Mouse (Mus musculus): ENCODE results near the gene Hif3a. TPM values are rescaled to one million over a fixed set of nuclear protein-coding genes. Genes with fewer than 3 reads are reported as not detected.

Gene Hif3a
- total and polyA plus RNA-seq, 3 experiments = 8.0 to 37.9 TPM; not detected in 1

DNA sequence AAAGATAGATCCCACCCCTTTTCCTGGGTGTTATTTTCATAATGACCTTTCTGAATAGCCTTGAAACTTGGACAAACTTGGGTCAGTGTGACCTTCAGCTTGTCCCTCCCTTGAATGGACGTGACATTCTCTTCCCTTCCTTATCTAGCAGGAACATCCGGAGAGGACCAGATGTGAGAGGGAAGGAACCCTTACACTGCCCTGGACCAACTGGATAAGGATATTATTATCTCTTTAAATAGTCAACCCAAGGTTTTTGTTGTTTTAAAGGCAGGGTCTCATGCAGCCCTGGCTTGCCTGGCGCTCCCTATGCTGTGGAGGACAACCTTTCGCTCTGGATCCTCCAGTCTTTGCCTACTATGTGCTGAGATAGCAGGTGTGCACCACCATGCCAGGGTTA, 63.0 kb downstream of the Hif3a start (continued):
- TF ChIP-seq NELFE (IDR thresholded peaks at IDR 0.05; ENCODE audit: low read depth, low read length) = no peak

DNA sequence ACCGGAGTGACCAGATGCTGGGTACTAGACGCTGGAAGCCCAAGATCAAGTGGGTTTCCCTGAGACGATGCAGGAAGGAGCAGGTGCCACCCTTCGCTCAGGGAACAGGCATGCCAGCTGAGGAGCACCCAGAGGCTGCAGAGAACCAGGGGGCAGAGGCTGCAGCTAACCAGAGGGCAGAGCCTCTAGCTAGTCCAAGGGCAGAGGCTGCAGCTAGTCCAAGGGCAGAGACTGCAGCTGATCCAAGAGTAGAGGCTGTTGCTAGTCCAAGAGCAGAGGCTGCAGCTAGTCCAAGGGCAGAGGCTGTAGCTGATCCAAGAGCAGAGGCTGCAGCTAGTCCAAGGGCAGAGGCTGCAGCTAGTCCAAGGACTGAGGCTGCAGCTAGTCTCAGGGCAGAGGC, 66.9 kb downstream of the Hif3a start:
- Histone ChIP-seq H3K27ac (ENCODE audit: control insufficient read depth, low read depth, low read length) (no peak overlapping the region), H3K9ac (ENCODE audit: control insufficient read depth, low read depth, low read length, poor library complexity, severe bottlenecking) (no peak overlapping the region), H3K9me3 (replicated peaks; ENCODE audit: insufficient read depth, low read length) (no peaks in the 10 kb centered on the region), H3K4me3 (ENCODE audit: control insufficient read depth in 1 of 2, insufficient read depth in 1 of 2, low read depth in 2 of 2, low read length in 2 of 2) (no peak overlapping the region), H3K4me1 (ENCODE audit: control insufficient read depth in 1 of 2, insufficient read depth in 2 of 2, low read length in 2 of 2) (peaks cover 10% of the 10 kb centered on the region in 2 experiments), H3K36me3 (ENCODE audit: control insufficient read depth in 1 of 2, insufficient read depth in 2 of 2, low read length in 2 of 2) (peaks cover 0 to 11% of the 10 kb centered on the region in 2 experiments; a peak in 2 of 4 replicates), H3K27me3 (ENCODE audit: control insufficient read depth in 1 of 2, insufficient read depth in 2 of 2, low read length in 2 of 2) (no peaks in the 10 kb centered on the region), H3K79me2 (ENCODE audit: control insufficient read depth, insufficient read depth, low read length, poor library complexity) (no peaks in the 10 kb centered on the region)
- DNase-seq (ENCODE audit: low read depth, low spot score) = no peak
- TF ChIP-seq TCF12 (IDR thresholded peaks at IDR 0.05; ENCODE audit: low read depth, low read length) = no peak
- TF ChIP-seq POLR2A (IDR thresholded peaks at IDR 0.05; ENCODE audit: control insufficient read depth in 1 of 2, insufficient read depth in 1 of 2, low read depth in 1 of 2, low read length in 2 of 2, poor library complexity in 1 of 2) = no peak
- no peak for TF ChIP-seq BHLHE40 (IDR thresholded peaks at IDR 0.05; ENCODE audit: borderline replicate concordance, low read depth, low read length)
- no peak for TF ChIP-seq POLR2AphosphoS2 (IDR thresholded peaks at IDR 0.05; ENCODE audit: low read length)
- no peak for TF ChIP-seq RCOR1 (IDR thresholded peaks at IDR 0.05; ENCODE audit: low read depth, low read length)

GRCm38 (mm10) chr7:16994400-16994799, 67.8 kb downstream of the Hif3a start:
- Histone ChIP-seq H3K79me2 (ENCODE audit: control insufficient read depth, insufficient read depth, low read length, poor library complexity) (no peaks in the 10 kb centered on the region), H3K36me3 (ENCODE audit: control insufficient read depth in 1 of 2, insufficient read depth in 2 of 2, low read length in 2 of 2) (peaks cover 0 to 14% of the 10 kb centered on the region in 2 experiments; a peak in 2 of 4 replicates), H3K4me3 (ENCODE audit: control insufficient read depth in 1 of 2, insufficient read depth in 1 of 2, low read depth in 2 of 2, low read length in 2 of 2) (no peak overlapping the region), H3K9ac (ENCODE audit: control insufficient read depth, low read depth, low read length, poor library complexity, severe bottlenecking) (no peak overlapping the region), H3K4me1 (ENCODE audit: control insufficient read depth in 1 of 2, insufficient read depth in 2 of 2, low read length in 2 of 2) (peaks cover 8 to 14% of the 10 kb centered on the region in 2 experiments), H3K27me3 (ENCODE audit: control insufficient read depth in 1 of 2, insufficient read depth in 2 of 2, low read length in 2 of 2) (no peaks in the 10 kb centered on the region), H3K9me3 (replicated peaks; ENCODE audit: insufficient read depth, low read length) (no peaks in the 10 kb centered on the region), H3K27ac (ENCODE audit: control insufficient read depth, low read depth, low read length) (no peak overlapping the region)
- DNase-seq (ENCODE audit: low read depth, low spot score) = no peak
- TF ChIP-seq ZC3H11A (IDR thresholded peaks at IDR 0.05; ENCODE audit: low read depth, low read length) (no peak), CHD2 (IDR thresholded peaks at IDR 0.05; ENCODE audit: low read length) (no peak), MEF2A (IDR thresholded peaks at IDR 0.05; ENCODE audit: extremely low read depth, insufficient replicate concordance, low read depth, low read length, poor library complexity, severe bottlenecking) (no peak), HCFC1 (IDR thresholded peaks at IDR 0.05; ENCODE audit: low read depth, low read length) (no peak), CTCF (IDR thresholded peaks at IDR 0.05 in 2 of 3, conservative IDR thresholded peaks at IDR 0.05 in 1 of 3; ENCODE audit: control insufficient read depth in 1 of 3, insufficient read depth in 1 of 3, low read depth in 2 of 3, low read length in 3 of 3, poor library complexity in 1 of 3, severe bottlenecking in 1 of 3) (no peak), EP300 (IDR thresholded peaks at IDR 0.05; ENCODE audit: low read depth in 1 of 2, low read length in 2 of 2) (no peak), TCF12 (IDR thresholded peaks at IDR 0.05; ENCODE audit: low read depth, low read length) (no peak), ELF1 (IDR thresholded peaks at IDR 0.05; ENCODE audit: low read depth, low read length) (no peak), POLR2AphosphoS5 (IDR thresholded peaks at IDR 0.05; ENCODE audit: borderline replicate concordance, low read depth, low read length) (no peak), MAX (IDR thresholded peaks at IDR 0.05; ENCODE audit: low read length) (no peak), CHD1 (IDR thresholded peaks at IDR 0.05; ENCODE audit: low read depth, low read length) (no peak), MAFK (IDR thresholded peaks at IDR 0.05; ENCODE audit: borderline replicate concordance, low read depth, low read length) (no peak), SIN3A (IDR thresholded peaks at IDR 0.05; ENCODE audit: low read length) (no peak), NELFE (IDR thresholded peaks at IDR 0.05; ENCODE audit: low read depth, low read length) (no peak), ZMIZ1 (IDR thresholded peaks at IDR 0.05; ENCODE audit: low read depth, low read length) (no peak), POLR2A (IDR thresholded peaks at IDR 0.05; ENCODE audit: control insufficient read depth in 1 of 2, insufficient read depth in 1 of 2, low read depth in 1 of 2, low read length in 2 of 2, poor library complexity in 1 of 2) (no peak), POLR2AphosphoS2 (IDR thresholded peaks at IDR 0.05; ENCODE audit: low read length) (no peak), UBTF (IDR thresholded peaks at IDR 0.05; ENCODE audit: borderline replicate concordance, insufficient read depth, low read depth, low read length) (no peak), JUND (IDR thresholded peaks at IDR 0.05; ENCODE audit: low read depth, low read length) (no peak)

Data from MEL (cell line).